ENCODE assay signal across 18 mouse cellular contexts in genomic region chr10:62582701-62583100, GRCm38 (mm10).
"Had no signal": no experiment of that assay in that cellular context is flagged by ENCODE, and none has a peak within 500 bp of the region (broad histone marks: within the 10 kb centered on the region; RNA-seq: fewer than 3 reads in every experiment).

No protein-coding gene starts in this region.

- ATAC-seq: midbrain, embryonic 13.5 days; midbrain, embryonic 15.5 days had no signal

- H3K27me3 ChIP-seq: midbrain, embryonic 13.5 days; midbrain, embryonic 15.5 days; neural tube, embryonic 13.5 days; neural tube, embryonic 15.5 days; stomach, embryonic 15.5 days had no signal

- H3K27ac ChIP-seq: liver, embryonic 14.5 days; midbrain, embryonic 10.5 days; midbrain, embryonic 13.5 days; midbrain, embryonic 15.5 days; neural tube, embryonic 13.5 days; neural tube, embryonic 15.5 days; stomach, embryonic 15.5 days; stomach, postnatal 0 days had no signal

- H3K9ac ChIP-seq: liver, embryonic 14.5 days; lung, embryonic 14.5 days; midbrain, embryonic 13.5 days; midbrain, embryonic 15.5 days; neural tube, embryonic 13.5 days; neural tube, embryonic 15.5 days; stomach, embryonic 15.5 days had no signal

- H3K4me1 ChIP-seq: stomach, embryonic 15.5 days had no signal

- H3K4me3 ChIP-seq: midbrain, embryonic 10.5 days; midbrain, embryonic 13.5 days; midbrain, embryonic 15.5 days; myocyte; neural tube, embryonic 13.5 days; neural tube, embryonic 15.5 days; stomach, embryonic 15.5 days had no signal

- H3K9me3 ChIP-seq: midbrain, embryonic 10.5 days; midbrain, embryonic 13.5 days; midbrain, embryonic 15.5 days; neural tube, embryonic 13.5 days; neural tube, embryonic 15.5 days; stomach, embryonic 15.5 days had no signal

- H3K4me2 ChIP-seq: lung, embryonic 14.5 days; midbrain, embryonic 13.5 days; midbrain, embryonic 15.5 days; neural tube, embryonic 13.5 days; neural tube, embryonic 15.5 days; stomach, embryonic 15.5 days had no signal

- DNase-seq: lung, adult 18-20 months; lung, embryonic 14.5 days; lung, postnatal 4 days; retina, postnatal 1 day; right cerebral cortex, adult 18-20 months; right cerebral cortex, postnatal 14 days; thymus, adult 2 months; thymus, postnatal 25 days; thymus, postnatal 4 days had no signal
